Mouse (Mus musculus) heart, embryonic 15.5 days (tissue): ENCODE results near the gene Gm28053. TPM values are rescaled to one million over a fixed set of nuclear protein-coding genes. Genes with fewer than 3 reads are reported as not detected.

ENCODE experiments used
- ATAC-seq: fragments of 200-750 bp; cut with Nextera tagmentation; replicated peaks from 2 replicates; pipeline ENCODE4 v1.8.0; 2017; ENCODE audit warnings: low read depth, moderate TSS enrichment; ENCODE audit not compliant: insufficient number of reproducible peaks, insufficient read depth, low FRiP score
- H3K27ac ChIP-seq: fragments of 300-500 bp; sonication (generic); 2 replicates; pipeline ENCODE4 v1.5.1; 2015; ENCODE audit warnings: mild to moderate bottlenecking, inconsistent platforms
- H3K27me3 ChIP-seq: fragments of 300-500 bp; sonication (generic); 2 replicates; pipeline ENCODE4 v1.6.1; 2015; ENCODE audit warnings: inconsistent platforms
- H3K36me3 ChIP-seq: fragments of 300-500 bp; sonication (generic); 2 replicates; pipeline ENCODE4 v1.6.1; 2015; ENCODE audit warnings: mild to moderate bottlenecking, inconsistent platforms
- H3K4me1 ChIP-seq: fragments of 300-500 bp; sonication (generic); replicated peaks from 2 replicates; pipeline ENCODE4 v1.6.1; 2015; ENCODE audit warnings: inconsistent platforms
- H3K4me2 ChIP-seq: fragments of 300-500 bp; sonication (generic); 2 replicates; pipeline ENCODE4 v1.6.1; 2015; ENCODE audit warnings: inconsistent platforms, mild to moderate bottlenecking, moderate library complexity
- H3K4me3 ChIP-seq: fragments of 300-500 bp; sonication (generic); 2 replicates; pipeline ENCODE4 v1.5.1; 2015; ENCODE audit warnings: mild to moderate bottlenecking, inconsistent platforms
- H3K9ac ChIP-seq: fragments of 300-500 bp; sonication (generic); 2 replicates; pipeline ENCODE4 v1.6.1; 2015; ENCODE audit warnings: mild to moderate bottlenecking, inconsistent platforms
- H3K9me3 ChIP-seq: fragments of 300-500 bp; sonication (generic); replicated peaks from 2 replicates; pipeline ENCODE4 v1.6.1; 2016; ENCODE audit warnings: inconsistent platforms
- WGBS: fragments of 180-500 bp; shearing (Covaris S2); methylation state at CpG from one replicate; pipeline ENCODE4 v1.1.7; 2015; ENCODE audit warnings: mixed read lengths; 5-methylcytosine and 5-hydroxymethylcytosine counted together
- polyA plus RNA-seq: library from polyadenylated mRNA; unstranded; fragments of >200 nt; fragmentation: Nextera tagmentation; extraction: Ambion mirVana; gene quantifications from 2 replicates; pipeline ENCODE4 v1.2.1, GENCODE M21; 2015

The Gm28053 gene
- polyA plus RNA-seq, 1 experiment from 2014 or later = 3.3 TPM

DNA sequence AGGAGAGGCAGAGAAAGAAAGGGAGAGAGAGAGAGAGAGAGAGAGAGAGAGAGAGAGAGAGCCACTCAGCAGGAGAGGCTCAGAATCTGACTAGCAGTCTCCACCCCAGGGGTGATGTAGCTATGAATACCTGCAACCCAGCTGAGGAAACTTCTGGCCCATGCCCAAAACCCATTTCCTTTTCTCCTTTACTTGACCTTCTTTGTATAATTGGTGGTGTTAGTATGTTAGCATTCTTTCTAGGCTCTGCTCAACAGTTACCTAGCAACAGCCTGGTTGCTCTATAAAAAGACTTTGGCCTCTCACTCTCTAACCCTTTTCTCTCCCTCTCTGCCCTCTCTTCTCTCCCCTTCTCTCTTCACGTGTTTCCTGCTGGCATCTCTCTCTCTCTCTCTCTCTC, 7.1 kb downstream of the Gm28053 start:
- Histone ChIP-seq H3K4me2 (no peak overlapping the region), H3K27ac (peak overlapping the region; percentile 47), H3K9me3 (no peaks in the 10 kb centered on the region), H3K36me3 (no peaks in the 10 kb centered on the region), H3K4me3 (no peak overlapping the region), H3K27me3 (no peaks in the 10 kb centered on the region), H3K4me1 (peaks cover 9% of the 10 kb centered on the region), H3K9ac (no peak overlapping the region)
- 0% methylated on average over 1 of the region's 1 CpGs for WGBS
- peak; percentile 74 for ATAC-seq

DNA sequence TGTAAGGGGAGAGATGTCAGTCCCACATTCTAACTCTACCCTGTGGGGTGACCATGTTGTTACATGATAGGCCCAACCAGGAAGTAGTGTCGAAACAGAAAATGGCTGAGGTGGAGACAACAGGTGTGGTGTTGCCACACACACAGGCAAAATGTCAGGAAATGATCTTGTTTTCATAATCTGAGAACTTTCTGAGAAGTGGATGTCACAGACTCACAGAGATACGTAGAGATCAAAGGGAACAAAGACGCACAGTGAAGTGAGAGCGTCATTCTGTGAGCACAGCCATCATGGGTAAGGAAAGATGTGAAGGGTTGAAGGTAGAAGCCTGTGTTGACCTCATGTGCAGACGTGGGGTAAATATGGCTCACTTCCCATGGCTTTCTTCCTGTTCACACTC, 9.4 kb downstream of the Gm28053 start:
- Histone ChIP-seq H3K4me2 (no peak overlapping the region), H3K27ac (no peak overlapping the region), H3K9ac (no peak overlapping the region), H3K4me3 (no peak overlapping the region), H3K36me3 (no peaks in the 10 kb centered on the region), H3K4me1 (peaks cover 9% of the 10 kb centered on the region), H3K9me3 (no peaks in the 10 kb centered on the region), H3K27me3 (no peaks in the 10 kb centered on the region)
- ATAC-seq = no peak
- WGBS = 89% methylated on average over 5 of the region's 5 CpGs

DNA sequence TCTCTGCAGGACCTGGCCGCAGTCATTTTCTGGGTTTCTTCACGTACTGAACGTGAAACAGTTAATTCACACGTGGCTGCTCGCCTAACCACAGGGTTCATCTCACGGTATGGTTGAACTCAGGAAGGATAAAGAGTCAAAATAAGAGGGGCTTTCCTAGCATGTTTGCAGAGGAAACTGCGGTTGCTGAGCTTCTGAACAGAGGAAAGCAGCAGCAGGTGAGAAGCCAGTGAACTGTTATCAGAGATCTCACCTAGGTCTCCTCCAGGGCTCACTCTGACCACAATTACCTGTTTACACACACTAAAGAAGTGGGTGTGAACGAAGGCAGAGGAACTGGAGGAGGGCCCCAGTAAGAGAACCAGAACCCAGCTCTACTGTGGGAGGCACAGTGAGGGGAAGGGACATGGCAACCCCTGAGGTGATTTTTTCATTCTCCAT, 14.5 kb downstream of the Gm28053 start:
- H3K9ac ChIP-seq = no peak overlapping the region

DNA sequence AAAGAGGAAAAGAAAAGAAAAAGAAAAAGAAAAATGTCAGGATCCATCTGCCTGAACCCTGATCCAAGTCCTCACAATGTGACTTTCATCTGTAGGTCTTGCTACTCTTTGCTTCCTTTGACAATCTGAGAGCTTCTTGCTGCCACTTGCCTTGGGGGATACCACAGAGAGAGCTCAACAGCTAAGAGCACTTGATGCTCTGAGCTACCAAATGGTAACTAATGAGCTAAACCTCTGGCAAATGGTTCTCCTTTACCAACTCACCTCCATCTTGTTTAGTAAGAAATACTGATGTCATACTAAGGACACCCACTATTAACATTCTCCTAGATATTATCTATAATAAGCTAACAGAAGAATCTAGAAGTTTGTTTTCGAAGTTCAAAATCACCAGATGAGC, 15.3 kb downstream of the Gm28053 start:
- ATAC-seq = no peak
- WGBS = 87% methylated on average over 1 of the region's 1 CpGs

More for the DNA sequence above, 14.5 kb downstream of the Gm28053 start:
- Histone ChIP-seq H3K4me1 (no peaks in the 10 kb centered on the region), H3K4me3 (no peak overlapping the region), H3K4me2 (no peak overlapping the region), H3K27ac (no peak overlapping the region), H3K27me3 (no peaks in the 10 kb centered on the region), H3K9me3 (no peaks in the 10 kb centered on the region), H3K36me3 (no peaks in the 10 kb centered on the region)
- ATAC-seq = no peak
- 36% methylated on average over 8 of the region's 8 CpGs for WGBS

DNA sequence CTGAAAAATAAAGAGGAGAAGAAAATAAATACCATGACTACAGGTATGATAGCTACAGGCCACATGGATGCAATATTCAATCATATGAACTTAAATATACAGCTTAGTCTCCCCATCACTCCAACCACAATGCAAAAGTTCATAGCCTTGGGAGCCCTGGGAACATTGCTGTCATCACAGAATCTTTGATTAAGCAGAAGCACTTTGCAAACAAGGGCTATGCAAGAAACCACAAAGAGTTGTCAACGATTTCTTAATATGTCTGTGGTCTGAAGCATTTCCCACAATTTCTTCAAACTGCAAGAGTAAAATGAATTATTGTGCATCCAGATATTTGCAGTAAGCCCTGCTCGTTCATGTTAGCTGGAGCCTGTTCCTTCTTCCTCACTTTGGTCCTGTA, 18.6 kb downstream of the Gm28053 start:
- Histone ChIP-seq H3K4me1 (0 out of 2 replicates have a peak, but pooled peaks cover 2% of the 10 kb centered on the region), H3K9me3 (no peaks in the 10 kb centered on the region), H3K27me3 (peaks cover 11% of the 10 kb centered on the region), H3K4me2 (no peak overlapping the region), H3K9ac (no peak overlapping the region), H3K27ac (no peak overlapping the region), H3K4me3 (no peak overlapping the region), H3K36me3 (no peaks in the 10 kb centered on the region)
- 66% methylated on average over 2 of the region's 2 CpGs for WGBS
- ATAC-seq = no peak

More for the DNA sequence above, 15.3 kb downstream of the Gm28053 start:
- Histone ChIP-seq H3K4me1 (no peaks in the 10 kb centered on the region), H3K27ac (no peak overlapping the region), H3K4me2 (no peak overlapping the region), H3K9ac (no peak overlapping the region), H3K4me3 (no peak overlapping the region), H3K27me3 (no peaks in the 10 kb centered on the region), H3K9me3 (no peaks in the 10 kb centered on the region), H3K36me3 (no peaks in the 10 kb centered on the region)

DNA sequence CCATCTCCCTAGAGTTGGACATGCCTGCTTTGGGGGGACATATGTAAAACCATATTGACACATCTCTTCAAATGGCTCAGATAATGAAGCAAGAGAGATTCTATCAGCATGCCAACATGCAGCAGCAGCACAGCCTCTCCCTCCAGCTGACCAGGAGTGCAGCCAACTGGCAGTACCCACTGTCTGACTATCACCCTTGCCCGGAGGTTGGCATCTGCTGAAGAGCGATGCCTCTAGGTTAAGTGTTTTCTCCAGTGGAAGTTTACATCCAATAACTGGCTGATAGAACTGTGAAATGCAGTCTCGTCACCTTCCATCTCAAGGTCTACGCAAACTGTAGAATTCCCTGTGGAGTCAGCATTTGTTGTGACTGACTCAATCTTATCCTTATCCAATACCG, 19.3 kb downstream of the Gm28053 start:
- WGBS = 74% methylated on average over 5 of the region's 5 CpGs
- H3K36me3 ChIP-seq = no peaks in the 10 kb centered on the region
- no peak overlapping the region for H3K4me2 ChIP-seq
- ATAC-seq = no peak
- peaks cover 17% of the 10 kb centered on the region for H3K27me3 ChIP-seq
- peaks cover 8% of the 10 kb centered on the region for H3K4me1 ChIP-seq
- H3K27ac ChIP-seq = no peak overlapping the region
- no peaks in the 10 kb centered on the region for H3K9me3 ChIP-seq
- H3K9ac ChIP-seq = no peak overlapping the region
- no peak overlapping the region for H3K4me3 ChIP-seq

DNA sequence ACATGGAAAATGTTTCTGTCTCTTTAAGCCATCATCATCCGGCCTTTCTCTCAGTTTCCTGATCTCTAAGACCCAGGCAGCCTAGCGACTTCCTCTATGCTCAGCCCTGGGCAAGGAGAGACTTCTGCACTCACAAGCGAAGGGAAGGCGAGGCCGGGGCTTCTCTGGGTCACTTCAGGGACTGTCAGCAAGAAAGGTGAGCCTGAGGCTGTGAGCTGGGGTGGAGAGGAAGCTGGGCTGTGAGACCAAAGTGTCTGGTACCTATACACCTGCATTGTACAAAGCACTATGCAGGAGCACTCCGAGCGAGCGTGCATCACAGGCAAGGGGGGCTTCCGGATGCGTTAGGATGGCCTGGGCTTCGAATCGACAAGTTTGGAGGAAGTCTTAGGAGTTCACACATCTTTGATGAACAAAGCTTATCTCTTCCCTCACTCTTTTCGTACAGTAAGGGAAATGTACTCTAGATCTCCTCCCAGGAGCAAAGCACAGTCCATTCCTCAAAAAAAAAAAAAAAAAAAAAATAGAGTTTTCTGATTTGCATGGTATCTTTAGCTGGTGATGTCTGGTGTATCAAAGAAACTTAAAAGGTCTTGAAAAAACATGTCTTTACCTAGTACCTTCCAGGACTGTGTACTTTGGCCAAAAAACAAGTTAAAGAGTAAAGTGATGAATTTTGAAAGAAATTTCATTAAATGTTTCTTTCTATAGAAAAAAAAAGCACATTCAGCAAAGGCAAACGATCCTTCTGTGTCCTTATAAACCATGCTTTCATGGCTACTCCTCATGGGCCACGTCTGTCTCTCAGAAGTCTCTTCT, 20.8 kb downstream of the Gm28053 start, which contains the start of gene Gimap1:
Gimap1 (plus strand) TSS at position 94 of the 819 bp plus-strand sequence.
- H3K4me2 ChIP-seq = peak within 1 kb of the TSS; percentile 70
- H3K4me3 ChIP-seq = peak within 1 kb of the TSS; percentile 46
- peak; percentile 59; the same call in 1 of the 2 replicates for ATAC-seq
- H3K4me1 ChIP-seq = peaks cover 12% of the 10 kb centered on the region
- peak within 1 kb of the TSS; percentile 82 for H3K27ac ChIP-seq
- 61% methylated on average over 15 of the region's 15 CpGs for WGBS
- no peaks in the 10 kb centered on the region for H3K9me3 ChIP-seq
- no peaks in the 10 kb centered on the region for H3K36me3 ChIP-seq
- peak within 1 kb of the TSS; percentile 45 for H3K9ac ChIP-seq
- peaks cover 25% of the 10 kb centered on the region for H3K27me3 ChIP-seq

DNA sequence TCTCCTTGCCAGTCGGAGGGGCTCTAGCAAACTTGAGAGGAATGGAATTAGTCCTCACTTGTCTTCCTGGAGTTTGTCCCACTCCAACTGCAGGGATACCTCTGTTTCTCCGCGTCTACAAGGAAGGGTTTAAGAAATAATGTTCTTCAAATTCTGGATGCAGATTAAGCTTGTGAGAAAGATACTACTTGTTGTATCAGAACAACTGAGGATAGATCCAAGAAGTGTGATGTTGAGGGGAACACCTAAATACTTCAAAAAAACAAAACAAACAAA, 21.3 kb downstream of the Gm28053 start:
- peaks cover 12% of the 10 kb centered on the region for H3K4me1 ChIP-seq
- peak overlapping the region; percentile 29 for H3K9ac ChIP-seq
- H3K27me3 ChIP-seq = peaks cover 25% of the 10 kb centered on the region
- no peaks in the 10 kb centered on the region for H3K9me3 ChIP-seq
- WGBS = 65% methylated on average over 3 of the region's 3 CpGs
- no peaks in the 10 kb centered on the region for H3K36me3 ChIP-seq
- H3K4me3 ChIP-seq = peak overlapping the region; percentile 31
- peak overlapping the region; percentile 82; the same call in 1 of the 2 replicates for H3K27ac ChIP-seq
- no peak for ATAC-seq
- peak overlapping the region; percentile 70; the same call in 1 of the 2 replicates for H3K4me2 ChIP-seq

DNA sequence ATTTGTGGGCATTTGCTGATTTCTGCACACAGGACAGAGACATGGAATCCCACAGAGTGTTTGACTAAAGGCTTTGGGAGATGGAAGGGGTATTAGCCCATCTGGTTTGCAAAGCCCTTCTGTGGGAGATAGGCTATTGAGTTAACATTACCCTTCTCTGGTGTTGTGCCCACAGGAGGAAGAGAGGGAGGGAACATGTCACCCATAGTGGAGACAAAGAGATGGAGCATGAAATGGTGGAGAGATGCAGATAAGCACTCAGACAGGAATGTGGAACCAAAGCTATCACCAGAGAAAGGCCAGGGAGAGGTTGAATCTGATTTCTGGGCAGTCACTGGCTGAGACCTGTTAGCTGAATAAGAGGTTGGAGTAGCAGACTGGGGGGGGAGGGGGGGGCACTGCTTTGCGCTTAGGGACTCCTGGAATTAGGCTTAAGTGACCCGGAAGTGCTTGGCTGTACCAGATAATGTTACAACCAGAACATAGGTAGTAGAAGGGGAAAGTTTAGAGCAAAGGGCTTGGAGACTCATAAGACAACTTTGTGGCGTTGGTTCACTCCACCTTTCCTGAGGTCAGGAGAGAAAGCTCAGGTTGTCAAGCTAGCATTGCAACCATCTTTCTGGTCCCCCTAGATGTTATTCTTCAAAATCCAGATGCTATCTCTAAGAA, 22.2 kb downstream of the Gm28053 start:
- Histone ChIP-seq H3K9ac (no peak overlapping the region), H3K27ac (peak overlapping the region; percentile 82), H3K9me3 (no peaks in the 10 kb centered on the region), H3K4me3 (peak overlapping the region; percentile 31), H3K36me3 (no peaks in the 10 kb centered on the region), H3K4me1 (peaks cover 12% of the 10 kb centered on the region), H3K27me3 (peaks cover 26% of the 10 kb centered on the region), H3K4me2 (peak overlapping the region; percentile 70)
- WGBS = 44% methylated on average over 3 of the region's 3 CpGs
- no peak for ATAC-seq

DNA sequence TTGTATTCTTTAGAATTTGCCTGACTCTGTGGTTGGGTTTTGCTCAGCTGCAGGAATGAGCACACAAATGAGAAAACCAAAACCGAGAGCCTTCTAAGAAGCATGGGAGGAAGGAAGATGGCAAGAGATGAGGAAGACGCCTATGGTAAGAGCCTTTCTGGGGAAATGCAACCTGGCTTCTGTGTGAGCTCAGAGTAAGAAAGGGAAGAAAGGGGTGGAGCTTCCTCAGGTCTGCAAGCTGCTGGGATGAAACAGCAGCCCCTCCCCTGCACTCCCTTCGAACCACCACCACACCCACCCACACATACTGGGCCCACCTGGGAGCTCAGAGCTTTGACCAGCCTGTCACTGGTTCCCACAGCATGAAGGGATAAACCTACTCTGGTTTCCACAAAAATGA, 22.9 kb downstream of the Gm28053 start:
- Histone ChIP-seq H3K4me1 (peaks cover 12% of the 10 kb centered on the region), H3K4me3 (peak overlapping the region; percentile 4; the same call in 1 of the 2 replicates), H3K9me3 (no peaks in the 10 kb centered on the region), H3K36me3 (no peaks in the 10 kb centered on the region), H3K27ac (peak overlapping the region; percentile 82; the same call in 1 of the 2 replicates), H3K27me3 (peaks cover 31% of the 10 kb centered on the region), H3K4me2 (peak overlapping the region; percentile 70), H3K9ac (no peak overlapping the region)
- WGBS = 24% methylated on average over 3 of the region's 3 CpGs
- ATAC-seq = no peak

DNA sequence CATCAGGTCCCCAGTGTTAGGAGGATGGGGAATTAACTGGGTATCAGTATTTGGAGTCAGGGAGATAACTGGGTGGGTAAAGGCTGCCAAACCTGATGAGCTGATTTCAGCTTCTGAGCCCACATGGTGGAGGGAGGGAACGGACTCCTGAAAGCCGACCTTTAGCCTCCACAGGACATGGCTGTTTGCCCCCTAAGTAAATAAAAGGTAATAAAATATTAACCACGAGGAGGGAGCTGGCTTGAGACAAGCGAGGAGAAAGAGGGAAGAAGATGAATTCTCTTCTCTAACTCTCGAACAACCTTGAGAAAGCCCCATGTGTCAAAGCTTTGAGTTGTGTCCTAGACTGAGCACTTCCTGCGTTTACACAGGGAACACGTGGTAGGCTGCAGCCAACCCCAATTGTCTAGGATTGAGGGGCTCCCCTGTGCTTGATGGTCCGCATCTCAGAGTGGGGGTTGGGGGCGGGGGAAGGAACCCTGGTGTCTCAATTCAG, 23.4 kb downstream of the Gm28053 start:
- Histone ChIP-seq H3K36me3 (no peaks in the 10 kb centered on the region), H3K4me3 (no peak overlapping the region), H3K9me3 (no peaks in the 10 kb centered on the region), H3K27ac (no peak overlapping the region; the same call in 1 of the 2 replicates), H3K9ac (no peak overlapping the region), H3K4me2 (peak overlapping the region; percentile 70), H3K4me1 (peaks cover 13% of the 10 kb centered on the region), H3K27me3 (peaks cover 31% of the 10 kb centered on the region)
- 30% methylated on average over 9 of the region's 9 CpGs for WGBS
- no peak for ATAC-seq
